Mouse (Mus musculus): Measurements from ENCODE around the gene Phlda1. TPM values are rescaled to one million over a fixed set of nuclear protein-coding genes. Genes with fewer than 3 reads are reported as not detected.

The Phlda1 gene
- polyA plus RNA-seq, 1 experiment from 2014 or later = 58.0 TPM

DNA sequence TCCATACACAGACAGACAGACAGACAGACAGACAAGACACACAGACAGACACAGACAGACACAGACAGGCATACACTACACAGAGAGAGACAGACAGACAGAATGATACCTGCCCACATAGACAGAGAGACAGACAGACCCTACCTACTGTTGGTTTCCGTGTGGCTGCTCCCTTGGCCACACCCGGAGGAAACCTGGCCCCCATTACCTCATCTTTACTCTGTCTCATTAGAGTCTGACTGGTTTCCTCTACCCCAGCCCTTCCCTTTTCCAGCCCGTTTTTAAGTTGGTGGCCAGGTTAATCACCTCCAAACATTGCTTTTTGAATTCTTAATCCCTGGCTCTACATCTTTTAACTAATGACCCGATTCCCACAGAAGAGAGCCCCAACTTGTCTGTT lies 22.2 kb downstream of the Phlda1 start:
- ATAC-seq (ENCODE audit: low read depth) = no peak
- H3K4me3 ChIP-seq (ENCODE audit: low read depth, low read length) = no peak overlapping the region
- no peak overlapping the region for H3K9ac ChIP-seq (replicated peaks; ENCODE audit: low read depth, low read length)
- H3K4me1 ChIP-seq (ENCODE audit: control insufficient read depth, insufficient read depth, low read length) = peaks cover 7% of the 10 kb centered on the region; the same call in 1 of the 2 replicates
- H3K36me3 ChIP-seq (ENCODE audit: control insufficient read depth, insufficient read depth, low read length) = no peaks in the 10 kb centered on the region
- no peaks in the 10 kb centered on the region for H3K27me3 ChIP-seq (ENCODE audit: control insufficient read depth, insufficient read depth, low read length)
- 89% methylated on average over 4 of the region's 4 CpGs for WGBS
- no peak overlapping the region for H3K4me2 ChIP-seq (ENCODE audit: low read depth, low read length)
- H3K9me3 ChIP-seq (ENCODE audit: control insufficient read depth, low read length) = no peaks in the 10 kb centered on the region
- H3K27ac ChIP-seq (ENCODE audit: low read depth, low read length) = no peak overlapping the region

DNA sequence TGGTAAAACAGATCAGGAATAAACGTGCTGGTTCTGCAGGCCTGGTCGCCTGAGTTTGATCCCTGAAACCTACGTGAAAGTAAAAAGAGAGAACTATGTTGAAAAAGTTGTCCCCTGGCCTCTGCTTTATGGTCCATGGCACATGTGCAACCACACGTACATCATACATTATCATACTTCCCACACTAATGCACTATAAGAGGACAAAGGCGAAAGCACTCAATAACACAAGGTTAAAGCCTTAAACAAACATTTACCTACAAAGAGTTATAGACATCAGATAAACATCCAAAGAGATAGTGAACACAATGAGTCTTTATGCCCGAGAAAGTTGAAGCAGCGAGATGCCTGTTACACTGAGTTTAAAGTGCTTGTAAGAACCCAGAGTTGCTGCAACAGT lies 24.3 kb downstream of the Phlda1 start:
- ATAC-seq (ENCODE audit: low read depth) = no peak
- Histone ChIP-seq H3K9ac (replicated peaks; ENCODE audit: low read depth, low read length) (no peak overlapping the region), H3K36me3 (ENCODE audit: control insufficient read depth, insufficient read depth, low read length) (no peaks in the 10 kb centered on the region), H3K27me3 (ENCODE audit: control insufficient read depth, insufficient read depth, low read length) (no peaks in the 10 kb centered on the region), H3K4me1 (ENCODE audit: control insufficient read depth, insufficient read depth, low read length) (no peaks in the 10 kb centered on the region), H3K4me2 (ENCODE audit: low read depth, low read length) (no peak overlapping the region), H3K27ac (ENCODE audit: low read depth, low read length) (no peak overlapping the region), H3K4me3 (ENCODE audit: low read depth, low read length) (no peak overlapping the region), H3K9me3 (ENCODE audit: control insufficient read depth, low read length) (no peaks in the 10 kb centered on the region)
- 88% methylated on average over 7 of the region's 7 CpGs for WGBS

DNA sequence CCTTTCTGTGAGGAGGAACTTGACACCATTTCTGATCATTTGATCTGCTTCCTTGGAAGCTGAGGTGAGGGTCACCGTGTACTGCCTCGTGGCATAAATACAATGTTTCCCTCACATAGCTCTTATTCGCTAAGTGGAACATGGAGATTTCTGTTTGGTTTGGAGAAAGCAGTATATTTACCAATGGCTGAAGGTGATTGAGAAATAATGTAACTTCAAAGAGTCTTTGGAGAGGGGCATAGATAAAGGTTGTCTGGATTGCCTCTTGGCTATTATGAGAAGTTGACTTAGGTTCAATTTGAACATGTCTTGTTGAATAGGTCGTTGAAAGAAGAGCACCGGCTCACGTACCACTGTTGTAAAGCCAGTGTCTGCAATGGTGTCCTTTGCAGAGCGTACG lies 28.6 kb downstream of the Phlda1 start:
- Histone ChIP-seq H3K27ac (ENCODE audit: low read depth, low read length) (no peak overlapping the region), H3K9ac (replicated peaks; ENCODE audit: low read depth, low read length) (no peak overlapping the region), H3K9me3 (ENCODE audit: control insufficient read depth, low read length) (no peaks in the 10 kb centered on the region), H3K36me3 (ENCODE audit: control insufficient read depth, insufficient read depth, low read length) (no peaks in the 10 kb centered on the region), H3K4me2 (ENCODE audit: low read depth, low read length) (no peak overlapping the region), H3K4me1 (ENCODE audit: control insufficient read depth, insufficient read depth, low read length) (peaks cover 4% of the 10 kb centered on the region; the same call in 1 of the 2 replicates), H3K4me3 (ENCODE audit: low read depth, low read length) (no peak overlapping the region), H3K27me3 (ENCODE audit: control insufficient read depth, insufficient read depth, low read length) (no peaks in the 10 kb centered on the region)
- WGBS = 74% methylated on average over 8 of the region's 8 CpGs
- no peak for ATAC-seq (ENCODE audit: low read depth)

DNA sequence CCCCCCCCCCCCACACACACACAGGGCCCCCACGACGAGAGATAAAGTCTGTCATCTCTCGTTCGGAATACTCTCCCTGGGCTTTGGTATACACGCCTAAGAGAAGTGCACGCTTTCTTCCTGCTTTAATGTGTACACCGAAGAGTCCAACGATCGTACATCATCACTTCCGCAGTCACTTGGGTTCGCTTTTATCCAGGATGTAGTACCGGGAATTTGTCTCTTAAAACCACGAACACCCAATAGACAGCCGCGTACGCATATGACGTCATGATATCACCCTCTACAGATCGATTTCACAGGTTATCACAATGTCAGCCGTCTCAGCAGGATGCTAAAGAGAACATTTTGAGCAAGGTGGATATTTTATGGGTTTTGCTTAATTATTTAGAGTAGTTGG lies 31.3 kb downstream of the Phlda1 start:
- Histone ChIP-seq H3K4me3 (ENCODE audit: low read depth, low read length) (no peak overlapping the region), H3K27me3 (ENCODE audit: control insufficient read depth, insufficient read depth, low read length) (no peaks in the 10 kb centered on the region), H3K27ac (ENCODE audit: low read depth, low read length) (peak overlapping the region; percentile 25; the same call in 1 of the 2 replicates), H3K9ac (replicated peaks; ENCODE audit: low read depth, low read length) (no peak overlapping the region), H3K4me2 (ENCODE audit: low read depth, low read length) (peak overlapping the region; percentile 3; the same call in 1 of the 2 replicates), H3K9me3 (ENCODE audit: control insufficient read depth, low read length) (no peaks in the 10 kb centered on the region), H3K36me3 (ENCODE audit: control insufficient read depth, insufficient read depth, low read length) (no peaks in the 10 kb centered on the region), H3K4me1 (ENCODE audit: control insufficient read depth, insufficient read depth, low read length) (peaks cover 6% of the 10 kb centered on the region; the same call in 1 of the 2 replicates)
- peak; percentile 73 for ATAC-seq (ENCODE audit: low read depth)
- 79% methylated on average over 19 of the region's 19 CpGs for WGBS

DNA sequence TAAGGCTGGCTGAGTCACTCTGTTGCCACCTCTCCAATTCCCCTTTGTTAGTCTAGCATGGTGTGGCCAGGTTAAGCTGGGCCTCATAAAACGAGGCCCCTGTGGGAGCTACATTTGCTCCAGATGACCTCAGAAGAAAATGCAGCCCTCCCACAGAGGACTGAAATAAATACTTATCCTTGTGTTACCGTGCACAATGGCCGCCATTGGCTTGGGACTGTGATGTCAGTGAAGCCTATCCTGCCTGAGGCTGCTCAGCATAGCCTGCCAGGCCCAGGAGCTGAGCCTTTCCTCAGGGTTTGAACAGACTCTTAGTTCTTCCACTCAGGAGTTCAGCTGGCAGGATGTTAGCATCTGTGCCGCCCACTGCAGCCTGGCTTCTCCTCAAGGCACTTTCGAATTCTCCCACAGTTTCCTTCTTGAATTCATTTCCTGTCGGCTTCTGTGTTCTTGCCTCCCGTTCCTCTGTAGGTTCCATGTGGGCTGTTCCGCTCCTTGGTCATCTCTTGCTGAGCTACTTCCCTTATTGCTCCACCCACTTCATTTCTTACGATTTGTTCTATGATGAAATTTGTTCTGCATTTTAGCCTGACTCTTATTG lies 33.7 kb downstream of the Phlda1 start:
- Histone ChIP-seq H3K36me3 (ENCODE audit: control insufficient read depth, insufficient read depth, low read length) (no peaks in the 10 kb centered on the region), H3K9me3 (ENCODE audit: control insufficient read depth, low read length) (no peaks in the 10 kb centered on the region), H3K4me2 (ENCODE audit: low read depth, low read length) (no peak overlapping the region), H3K4me3 (ENCODE audit: low read depth, low read length) (no peak overlapping the region), H3K9ac (replicated peaks; ENCODE audit: low read depth, low read length) (no peak overlapping the region), H3K27ac (ENCODE audit: low read depth, low read length) (no peak overlapping the region), H3K27me3 (ENCODE audit: control insufficient read depth, insufficient read depth, low read length) (no peaks in the 10 kb centered on the region), H3K4me1 (ENCODE audit: control insufficient read depth, insufficient read depth, low read length) (peaks cover 6% of the 10 kb centered on the region; the same call in 1 of the 2 replicates)
- ATAC-seq (ENCODE audit: low read depth) = peak; percentile 34; the same call in 1 of the 2 replicates
- 36% methylated on average over 9 of the region's 9 CpGs for WGBS

DNA sequence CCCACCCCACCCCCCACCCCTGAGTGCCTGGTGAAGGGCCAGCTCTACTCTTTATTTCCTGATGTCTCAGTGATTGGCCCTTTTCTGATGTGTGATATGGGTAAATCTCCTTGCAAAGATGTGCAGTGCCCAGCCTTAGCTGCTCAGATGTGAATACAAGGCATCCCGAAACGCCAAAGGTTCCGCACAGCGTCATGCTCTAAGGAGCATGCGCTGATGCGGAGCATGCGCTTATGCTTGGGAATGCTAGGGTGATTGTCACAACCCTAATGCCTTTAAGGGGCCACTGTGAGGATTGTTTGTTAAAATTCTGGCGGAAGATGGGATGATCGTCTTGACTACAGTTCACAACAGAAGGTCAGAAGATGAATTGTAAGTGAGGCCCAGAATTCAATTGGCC lies 34.6 kb downstream of the Phlda1 start:
- no peak overlapping the region for H3K9ac ChIP-seq (replicated peaks; ENCODE audit: low read depth, low read length)
- H3K27ac ChIP-seq (ENCODE audit: low read depth, low read length) = no peak overlapping the region
- ATAC-seq (ENCODE audit: low read depth) = no peak
- no peaks in the 10 kb centered on the region for H3K27me3 ChIP-seq (ENCODE audit: control insufficient read depth, insufficient read depth, low read length)
- WGBS = 76% methylated on average over 9 of the region's 9 CpGs
- H3K4me3 ChIP-seq (ENCODE audit: low read depth, low read length) = no peak overlapping the region
- H3K4me2 ChIP-seq (ENCODE audit: low read depth, low read length) = no peak overlapping the region
- H3K9me3 ChIP-seq (ENCODE audit: control insufficient read depth, low read length) = no peaks in the 10 kb centered on the region
- H3K36me3 ChIP-seq (ENCODE audit: control insufficient read depth, insufficient read depth, low read length) = no peaks in the 10 kb centered on the region
- H3K4me1 ChIP-seq (ENCODE audit: control insufficient read depth, insufficient read depth, low read length) = peaks cover 6% of the 10 kb centered on the region; the same call in 1 of the 2 replicates

DNA sequence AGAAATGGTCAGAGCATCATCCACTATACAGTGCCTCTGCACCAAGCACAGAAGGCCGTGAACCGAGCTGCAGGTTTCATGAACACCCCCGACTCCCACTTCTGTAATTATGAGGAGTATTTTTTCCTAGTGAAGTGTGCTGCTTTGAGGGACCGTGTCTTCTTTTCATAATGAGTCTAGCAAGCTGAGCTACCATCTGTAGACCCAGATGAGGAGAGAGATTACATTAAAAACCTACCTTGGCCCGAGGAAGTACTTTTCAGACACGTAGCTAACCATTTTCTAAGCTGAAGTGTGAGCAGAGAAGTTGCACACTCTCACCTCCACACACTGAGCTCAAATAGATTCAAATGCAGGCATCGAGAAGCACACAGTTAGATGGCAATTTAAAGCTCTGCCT lies 37.0 kb downstream of the Phlda1 start:
- no peak overlapping the region for H3K4me2 ChIP-seq (ENCODE audit: low read depth, low read length)
- WGBS = 88% methylated on average over 7 of the region's 7 CpGs
- H3K9ac ChIP-seq (replicated peaks; ENCODE audit: low read depth, low read length) = no peak overlapping the region
- H3K27me3 ChIP-seq (ENCODE audit: control insufficient read depth, insufficient read depth, low read length) = no peaks in the 10 kb centered on the region
- no peak for ATAC-seq (ENCODE audit: low read depth)
- H3K4me3 ChIP-seq (ENCODE audit: low read depth, low read length) = no peak overlapping the region
- H3K36me3 ChIP-seq (ENCODE audit: control insufficient read depth, insufficient read depth, low read length) = no peaks in the 10 kb centered on the region
- H3K27ac ChIP-seq (ENCODE audit: low read depth, low read length) = no peak overlapping the region
- peaks cover 6% of the 10 kb centered on the region; the same call in 1 of the 2 replicates for H3K4me1 ChIP-seq (ENCODE audit: control insufficient read depth, insufficient read depth, low read length)
- no peaks in the 10 kb centered on the region for H3K9me3 ChIP-seq (ENCODE audit: control insufficient read depth, low read length)

DNA sequence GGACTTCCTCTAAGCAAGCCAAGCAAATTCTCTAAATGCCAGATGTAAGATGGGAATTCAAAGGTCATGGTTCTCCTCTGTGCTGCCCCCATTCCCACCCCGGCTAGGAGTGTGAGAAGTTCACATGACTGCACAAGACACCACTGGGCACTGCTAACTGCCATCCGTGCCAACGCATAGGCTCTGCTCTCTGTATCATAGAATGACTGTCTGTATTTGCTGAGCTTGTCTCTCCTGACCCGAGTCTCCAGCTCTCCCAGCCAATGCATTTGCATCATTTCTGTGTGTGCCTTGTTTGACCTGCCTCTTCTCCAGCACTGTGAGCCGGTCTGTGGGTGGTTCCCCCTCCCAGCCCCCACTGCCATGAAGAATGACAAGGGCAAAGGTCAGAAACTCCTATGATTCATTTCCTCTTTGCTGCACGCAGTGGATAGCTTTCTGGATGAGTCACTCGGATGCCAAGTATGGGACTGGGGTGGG lies 37.7 kb downstream of the Phlda1 start:
- ATAC-seq (ENCODE audit: low read depth) = peak; percentile 51; the same call in 1 of the 2 replicates
- H3K27me3 ChIP-seq (ENCODE audit: control insufficient read depth, insufficient read depth, low read length) = no peaks in the 10 kb centered on the region
- WGBS = 57% methylated on average over 7 of the region's 7 CpGs

DNA sequence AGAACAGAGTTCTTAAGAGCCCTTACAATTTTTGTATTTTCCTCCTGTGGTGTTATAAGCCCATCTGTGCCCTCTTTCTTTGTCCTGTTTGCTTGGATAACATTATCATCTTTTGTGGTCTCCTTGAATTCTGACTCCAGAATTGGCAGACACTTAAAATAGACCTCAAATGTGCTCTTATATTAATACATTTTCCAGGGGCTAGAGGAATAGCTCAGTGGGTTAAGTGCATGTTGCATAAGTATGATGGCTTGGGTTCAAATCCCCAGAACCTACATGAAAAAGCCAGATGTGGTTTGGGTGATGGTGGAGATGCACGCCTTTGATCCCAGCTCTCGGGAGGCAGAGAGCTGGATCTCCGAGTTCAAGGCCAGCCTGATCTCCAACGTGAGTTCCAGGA lies 38.2 kb downstream of the Phlda1 start:
- H3K9ac ChIP-seq (replicated peaks; ENCODE audit: low read depth, low read length) = no peak overlapping the region
- no peak overlapping the region for H3K27ac ChIP-seq (ENCODE audit: low read depth, low read length)
- H3K4me2 ChIP-seq (ENCODE audit: low read depth, low read length) = no peak overlapping the region
- no peaks in the 10 kb centered on the region for H3K9me3 ChIP-seq (ENCODE audit: control insufficient read depth, low read length)
- no peaks in the 10 kb centered on the region for H3K27me3 ChIP-seq (ENCODE audit: control insufficient read depth, insufficient read depth, low read length)
- 83% methylated on average over 4 of the region's 4 CpGs for WGBS
- H3K4me1 ChIP-seq (ENCODE audit: control insufficient read depth, insufficient read depth, low read length) = peaks cover 6% of the 10 kb centered on the region; the same call in 1 of the 2 replicates
- no peak for ATAC-seq (ENCODE audit: low read depth)
- no peak overlapping the region for H3K4me3 ChIP-seq (ENCODE audit: low read depth, low read length)
- no peaks in the 10 kb centered on the region for H3K36me3 ChIP-seq (ENCODE audit: control insufficient read depth, insufficient read depth, low read length)

More for the DNA sequence above, 37.7 kb downstream of the Phlda1 start:
- Histone ChIP-seq H3K4me1 (ENCODE audit: control insufficient read depth, insufficient read depth, low read length) (peaks cover 6% of the 10 kb centered on the region; the same call in 1 of the 2 replicates), H3K4me2 (ENCODE audit: low read depth, low read length) (no peak overlapping the region), H3K36me3 (ENCODE audit: control insufficient read depth, insufficient read depth, low read length) (no peaks in the 10 kb centered on the region), H3K4me3 (ENCODE audit: low read depth, low read length) (no peak overlapping the region), H3K27ac (ENCODE audit: low read depth, low read length) (no peak overlapping the region), H3K9me3 (ENCODE audit: control insufficient read depth, low read length) (no peaks in the 10 kb centered on the region), H3K9ac (replicated peaks; ENCODE audit: low read depth, low read length) (no peak overlapping the region)

All from neural tube, embryonic 14.5 days (tissue).